Mouse (Mus musculus) lung, embryonic 14.5 days (tissue): ENCODE measurements at regions not wholly inside any gene's neighbourhood (a gene's known extent, or its start where the extent isn't known, plus 50 kb on each side); places are given as distances from the start of the nearest gene placed in this dataset.

Experiments used
- ATAC-seq: fragments of 200-750 bp; cut with Nextera tagmentation; 2 replicates; pipeline ENCODE4 v1.8.0; 2017; ENCODE audit warnings: mild to moderate bottlenecking, moderate TSS enrichment, moderate library complexity; ENCODE audit not compliant: insufficient read depth
- DNase-seq: peaks from one replicate; pipeline ENCODE4 v3.0.0-alpha.2; 2015
- H3K27ac ChIP-seq: fragments of 300-500 bp; sonication (generic); 2 replicates; pipeline ENCODE4 v1.5.1; 2014; ENCODE audit warnings: low read depth, mild to moderate bottlenecking, moderate library complexity
- H3K27me3 ChIP-seq: fragments of 300-500 bp; sonication (generic); 2 replicates; pipeline ENCODE4 v1.6.1; 2014; ENCODE audit warnings: low read length, control low read depth; ENCODE audit not compliant: insufficient read depth
- H3K36me3 ChIP-seq: fragments of 300-500 bp; sonication (generic); 2 replicates; pipeline ENCODE4 v1.6.1; 2014; ENCODE audit warnings: control low read depth; ENCODE audit not compliant: insufficient read depth
- H3K4me1 ChIP-seq: fragments of 300-500 bp; sonication (generic); 2 replicates; pipeline ENCODE4 v1.6.1; 2014; ENCODE audit warnings: antibody characterized with exemption, control low read depth; ENCODE audit not compliant: insufficient read depth
- H3K4me2 ChIP-seq: fragments of 300-500 bp; sonication (generic); 2 replicates; pipeline ENCODE4 v1.6.1; 2014; ENCODE audit warnings: mild to moderate bottlenecking
- H3K4me3 ChIP-seq: fragments of 300-500 bp; sonication (generic); 2 replicates; pipeline ENCODE4 v1.5.1; 2014; ENCODE audit warnings: low read depth, low read length
- H3K9ac ChIP-seq: fragments of 300-500 bp; sonication (generic); 2 replicates; pipeline ENCODE4 v1.6.1; 2014
- H3K9me3 ChIP-seq: fragments of 300-500 bp; sonication (generic); 2 replicates; pipeline ENCODE4 v1.6.1; 2016; ENCODE audit warnings: low read depth, low read length, control low read depth
- CTCF ChIP-seq: IDR thresholded peaks from 2 replicates; pipeline ENCODE4 v1.5.1; 2016; ENCODE audit warnings: antibody characterized with exemption, low read depth
- WGBS: fragments of 180-500 bp; shearing (Covaris S2); extraction: QIAGEN DNeasy Blood & Tissue Kit; methylation state at CpG from one replicate; pipeline ENCODE4 v1.1.7; 2014; 5-methylcytosine and 5-hydroxymethylcytosine counted together

DNA sequence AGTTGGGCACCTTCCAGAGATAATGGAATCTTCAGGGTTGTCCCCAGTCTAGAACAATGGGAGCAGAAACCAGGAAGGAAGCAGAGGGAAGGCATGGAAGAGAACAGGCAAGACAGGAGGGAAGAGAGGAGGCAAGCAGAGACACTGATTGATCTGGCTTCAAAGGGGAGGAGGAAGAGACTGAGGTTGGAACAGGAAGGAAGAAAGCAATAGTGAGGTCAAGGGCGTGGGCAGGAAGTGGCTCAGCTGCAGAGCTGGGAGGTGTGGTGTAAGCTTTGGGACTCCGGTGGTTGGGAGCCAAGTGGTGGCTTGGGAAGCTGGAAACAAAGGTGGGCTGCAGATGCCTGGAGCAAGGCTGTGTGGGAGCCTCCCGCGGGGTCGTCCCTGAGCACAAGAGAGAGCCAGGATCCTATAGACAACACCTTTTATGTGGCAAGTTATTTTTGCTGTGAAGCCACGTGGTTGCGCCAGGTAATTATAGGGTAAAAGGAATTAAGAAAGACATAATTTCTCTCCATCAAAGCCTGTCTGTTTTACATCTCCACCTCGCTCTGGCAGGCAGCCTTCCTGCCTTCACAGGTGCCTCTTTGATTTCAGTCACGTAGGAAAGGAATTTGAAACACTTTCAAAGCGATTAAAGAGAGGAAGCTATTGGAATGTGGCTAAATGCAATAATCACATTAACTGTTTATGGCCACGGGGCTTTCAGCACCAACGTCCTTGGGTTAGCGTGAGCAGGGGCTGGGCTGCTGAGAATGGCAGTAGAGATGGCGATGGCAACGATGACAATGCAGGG, 237.3 kb upstream of the Wscd1 start:
- Histone ChIP-seq H3K27ac (no peak overlapping the region), H3K9ac (no peak overlapping the region), H3K27me3 (no peaks in the 10 kb centered on the region), H3K36me3 (no peaks in the 10 kb centered on the region), H3K4me1 (no peaks in the 10 kb centered on the region), H3K9me3 (no peaks in the 10 kb centered on the region), H3K4me3 (no peak overlapping the region), H3K4me2 (no peak overlapping the region)
- TF ChIP-seq CTCF: no peak
- peak; percentile 3 for DNase-seq
- WGBS: 70% methylated on average over 15 of the region's 15 CpGs
- no peak for ATAC-seq

DNA sequence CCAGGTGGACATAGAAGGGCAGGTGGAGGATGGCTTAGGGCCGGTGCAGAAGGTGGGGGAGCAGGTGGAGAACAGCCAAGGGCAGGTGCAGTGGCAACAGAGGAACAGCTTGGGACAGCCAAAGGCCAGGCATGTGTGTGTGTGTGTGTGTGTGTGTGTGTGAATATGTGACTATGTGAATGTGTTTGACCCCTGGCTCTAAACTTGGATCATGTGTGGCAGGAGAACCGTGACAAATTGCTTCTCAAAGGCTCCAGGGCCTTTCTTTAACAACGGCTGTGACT, 236.7 kb upstream of the Wscd1 start:
- Histone ChIP-seq H3K4me3 (no peak overlapping the region), H3K9me3 (no peaks in the 10 kb centered on the region), H3K27me3 (no peaks in the 10 kb centered on the region), H3K4me1 (no peaks in the 10 kb centered on the region), H3K9ac (no peak overlapping the region), H3K4me2 (no peak overlapping the region), H3K36me3 (no peaks in the 10 kb centered on the region), H3K27ac (no peak overlapping the region)
- TF ChIP-seq CTCF: no peak
- 72% methylated on average over 3 of the region's 3 CpGs for WGBS
- DNase-seq (no peak), ATAC-seq (no peak)

DNA sequence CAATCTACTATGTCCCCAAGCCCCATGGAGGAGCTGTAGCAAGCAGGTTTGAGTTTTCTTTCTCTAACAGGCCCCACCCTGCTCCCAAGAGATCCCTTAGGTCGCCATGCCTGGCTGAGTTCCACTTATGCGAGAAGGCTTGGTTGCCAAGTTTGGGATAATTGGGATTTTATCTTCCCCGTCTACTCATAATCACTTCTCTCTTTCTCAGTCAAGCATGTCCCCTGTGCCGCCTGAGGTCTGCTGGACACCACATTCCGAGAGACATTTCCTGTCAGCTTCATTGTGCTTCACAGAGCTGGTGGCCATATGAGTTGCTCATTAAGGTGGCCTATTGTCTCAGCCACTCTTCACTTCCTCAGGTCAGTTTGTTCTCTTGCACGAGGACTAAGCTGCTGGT, 234.5 kb upstream of the Wscd1 start:
- ATAC-seq (no peak), DNase-seq (no peak)
- Histone ChIP-seq H3K9ac (no peak overlapping the region), H3K9me3 (no peaks in the 10 kb centered on the region), H3K4me3 (no peak overlapping the region), H3K4me2 (no peak overlapping the region), H3K4me1 (no peaks in the 10 kb centered on the region), H3K36me3 (no peaks in the 10 kb centered on the region), H3K27me3 (no peaks in the 10 kb centered on the region), H3K27ac (no peak overlapping the region)
- WGBS: 60% methylated on average over 6 of the region's 6 CpGs
- no peak for TF ChIP-seq CTCF

DNA sequence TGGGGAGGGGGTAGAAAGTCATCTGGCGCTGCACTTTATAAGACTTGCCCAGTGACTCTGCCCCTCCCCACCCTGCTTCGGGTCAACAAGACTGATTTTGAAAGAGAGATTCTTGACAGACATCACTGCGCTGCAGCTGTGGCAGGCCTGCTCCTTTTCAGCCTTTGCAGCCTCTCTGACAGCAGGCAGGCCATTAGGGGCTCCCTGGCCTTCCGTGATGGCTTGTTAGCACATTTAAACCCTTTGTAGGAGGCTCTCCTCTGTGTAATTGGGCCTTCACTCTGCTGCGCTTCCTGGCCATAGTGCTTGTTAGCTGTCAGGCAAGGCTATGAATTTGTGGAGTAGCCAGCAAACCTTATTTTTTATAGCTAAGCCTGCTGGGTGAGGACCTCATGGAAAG, 232.3 kb upstream of the Wscd1 start:
- Histone ChIP-seq H3K4me1 (no peaks in the 10 kb centered on the region), H3K9ac (no peak overlapping the region), H3K27ac (no peak overlapping the region), H3K36me3 (no peaks in the 10 kb centered on the region), H3K9me3 (no peaks in the 10 kb centered on the region), H3K27me3 (no peaks in the 10 kb centered on the region), H3K4me2 (no peak overlapping the region), H3K4me3 (no peak overlapping the region)
- no peak for ATAC-seq
- TF ChIP-seq CTCF: no peak
- WGBS: 37% methylated on average over 5 of the region's 5 CpGs
- no peak for DNase-seq

DNA sequence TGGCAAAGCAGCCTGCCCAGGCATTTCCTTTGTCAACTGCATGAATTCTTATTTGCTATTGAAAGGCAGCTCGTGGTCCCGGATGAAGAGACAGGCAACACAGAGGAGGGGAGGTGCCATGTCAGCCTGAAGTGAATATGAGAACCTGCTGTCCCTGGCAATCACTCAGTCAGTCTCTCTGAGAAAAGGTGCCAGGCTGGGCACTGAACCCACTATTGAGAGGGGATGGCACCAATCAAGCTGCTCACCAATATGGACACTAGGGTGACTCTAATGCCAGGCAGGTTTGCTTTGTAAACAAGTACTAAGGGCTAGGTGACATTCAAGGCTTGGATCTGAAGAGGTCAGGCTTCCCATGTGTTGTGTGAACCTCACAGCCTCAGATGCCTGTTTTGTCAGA, 222.0 kb upstream of the Wscd1 start:
- no peaks in the 10 kb centered on the region for H3K27me3 ChIP-seq
- H3K36me3 ChIP-seq: no peaks in the 10 kb centered on the region
- no peak for DNase-seq
- no peak for TF ChIP-seq CTCF
- 87% methylated on average over 2 of the region's 2 CpGs for WGBS
- H3K27ac ChIP-seq: no peak overlapping the region
- H3K4me1 ChIP-seq: no peaks in the 10 kb centered on the region
- ATAC-seq: no peak
- no peak overlapping the region for H3K4me2 ChIP-seq
- no peak overlapping the region for H3K9ac ChIP-seq
- H3K4me3 ChIP-seq: no peak overlapping the region
- no peaks in the 10 kb centered on the region for H3K9me3 ChIP-seq

DNA sequence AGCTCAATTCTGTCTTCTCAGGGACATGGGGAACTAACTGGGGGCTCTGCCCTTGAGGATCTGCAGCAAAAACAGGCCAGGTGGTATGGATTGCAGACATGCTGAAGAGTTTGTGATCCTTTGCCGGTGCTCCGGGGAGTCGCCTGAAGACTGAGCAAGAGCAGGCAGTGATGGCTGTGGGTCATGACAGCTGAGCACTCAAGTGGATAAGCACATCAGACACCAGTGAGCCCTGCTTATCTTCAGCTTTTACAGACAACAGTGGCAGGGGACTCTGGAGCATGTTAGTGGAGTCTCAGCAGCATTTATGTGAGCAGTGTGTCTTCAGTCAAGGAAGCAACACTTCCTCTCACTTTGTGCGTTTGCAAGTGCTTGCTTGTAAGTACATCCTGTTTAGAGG, 221.1 kb upstream of the Wscd1 start:
- Histone ChIP-seq H3K4me1 (no peaks in the 10 kb centered on the region), H3K9me3 (no peaks in the 10 kb centered on the region), H3K27me3 (no peaks in the 10 kb centered on the region), H3K4me3 (no peak overlapping the region), H3K36me3 (no peaks in the 10 kb centered on the region), H3K9ac (no peak overlapping the region), H3K27ac (no peak overlapping the region), H3K4me2 (no peak overlapping the region)
- DNase-seq: no peak
- WGBS: 83% methylated on average over 4 of the region's 4 CpGs
- no peak for TF ChIP-seq CTCF
- no peak for ATAC-seq

DNA sequence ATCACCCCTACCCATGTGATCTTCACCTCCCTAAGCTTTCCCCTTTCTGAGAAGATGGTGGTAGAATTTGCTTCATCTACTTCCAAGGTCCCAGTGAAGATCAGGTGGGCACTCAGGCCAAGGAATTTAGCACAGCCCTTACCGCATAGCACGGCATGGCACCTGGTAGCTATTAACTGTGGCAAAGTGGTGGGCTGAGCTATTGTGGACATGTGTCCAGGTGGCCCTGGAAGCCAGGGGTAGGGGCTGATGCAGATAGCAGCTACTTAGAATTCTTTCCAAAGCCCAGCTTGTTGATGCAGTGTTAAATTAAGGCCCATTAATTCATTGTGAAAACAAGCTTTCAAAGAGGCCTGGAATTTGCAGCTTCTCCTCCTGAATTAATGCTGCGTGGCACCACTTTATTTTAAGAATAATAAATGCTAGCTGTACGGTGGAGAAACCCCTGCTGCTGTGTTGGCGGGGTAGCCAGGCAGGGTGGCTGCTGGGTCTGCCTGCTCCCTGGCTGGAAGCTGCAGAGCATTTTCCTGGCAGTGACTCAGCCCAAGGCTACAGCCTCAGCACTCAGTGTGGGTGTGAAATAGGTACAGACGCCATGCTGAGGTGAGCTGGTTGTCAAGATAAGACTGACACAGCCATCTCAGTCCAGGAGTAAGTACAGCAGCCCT, 208.4 kb upstream of the Wscd1 start:
- Histone ChIP-seq H3K4me1 (no peaks in the 10 kb centered on the region), H3K4me2 (no peak overlapping the region), H3K9me3 (no peaks in the 10 kb centered on the region), H3K4me3 (no peak overlapping the region), H3K36me3 (no peaks in the 10 kb centered on the region), H3K27me3 (no peaks in the 10 kb centered on the region), H3K9ac (no peak overlapping the region), H3K27ac (no peak overlapping the region)
- TF ChIP-seq CTCF: no peak
- ATAC-seq (no peak), DNase-seq (no peak)
- WGBS: 44% methylated on average over 6 of the region's 6 CpGs
